Mouse (Mus musculus) CD8-positive naive resting alpha-beta T cell, adult 2 months (primary cell): ENCODE measurements around the gene Sipa1.
A peak's percentile ranks its signal among the peaks of the same experiment; 100 is the strongest.

Experiments
- DNase-seq, 2 experiments: peaks; one replicate each; pipeline ENCODE4 v3.0.0; 2022; ENCODE audit warnings: low read depth in 2 of 2, low spot score in 2 of 2

Gene Sipa1

GRCm38 (mm10) chr19:5646731-5647330 lies 16.7 kb downstream of the Sipa1 start:
- no peak for DNase-seq

DNA sequence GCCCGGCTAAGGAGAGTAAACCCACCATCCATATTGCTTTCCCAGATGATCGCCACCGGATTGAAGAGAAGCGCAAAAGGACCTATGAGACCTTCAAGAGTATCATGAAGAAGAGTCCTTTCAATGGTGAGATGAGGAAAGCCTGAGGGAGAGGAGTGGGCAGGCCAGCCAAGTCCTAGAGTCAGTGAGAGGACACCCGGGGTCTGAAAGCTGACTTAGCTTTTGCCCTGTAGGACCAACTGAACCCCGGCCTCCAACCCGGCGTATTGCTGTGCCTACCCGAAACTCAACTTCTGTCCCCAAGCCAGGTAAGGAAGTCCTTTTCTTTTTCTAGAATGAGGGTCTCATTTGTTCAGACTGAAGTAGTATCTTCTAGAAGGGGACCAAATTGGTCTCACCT lies 18.2 kb downstream of the Sipa1 start:
- no peak for DNase-seq

DNA sequence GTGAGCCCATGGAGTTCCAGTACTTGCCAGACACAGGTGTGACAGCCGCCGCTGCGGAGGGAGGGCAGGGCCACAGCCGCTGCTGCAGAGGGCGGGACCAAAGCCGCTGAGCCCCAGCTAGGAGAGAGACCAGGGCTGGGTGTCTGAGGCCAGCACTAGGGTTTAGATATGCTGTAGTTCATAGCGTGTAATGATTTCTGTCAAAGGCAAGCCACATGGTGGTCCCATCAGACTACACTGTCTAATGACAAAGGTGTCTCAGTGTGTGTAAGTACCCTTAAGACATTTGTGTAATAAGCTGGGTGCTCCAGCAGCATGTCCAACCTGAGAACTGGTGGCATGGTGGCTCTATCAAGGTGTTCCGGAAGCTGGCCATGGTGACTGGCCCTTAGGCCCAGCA lies 21.9 kb downstream of the Sipa1 start:
- no peak for DNase-seq

GRCm38 (mm10) chr19:5641021-5641420 lies 22.5 kb downstream of the Sipa1 start:
- no peak for DNase-seq

- DNase-seq: no peak
These were observed 23.2 kb downstream of the Sipa1 start for GRCm38 (mm10) chr19:5640339-5640738.

GRCm38 (mm10) chr19:5638416-5639005 lies 25.0 kb downstream of the Sipa1 start:
- no peak for DNase-seq

DNA sequence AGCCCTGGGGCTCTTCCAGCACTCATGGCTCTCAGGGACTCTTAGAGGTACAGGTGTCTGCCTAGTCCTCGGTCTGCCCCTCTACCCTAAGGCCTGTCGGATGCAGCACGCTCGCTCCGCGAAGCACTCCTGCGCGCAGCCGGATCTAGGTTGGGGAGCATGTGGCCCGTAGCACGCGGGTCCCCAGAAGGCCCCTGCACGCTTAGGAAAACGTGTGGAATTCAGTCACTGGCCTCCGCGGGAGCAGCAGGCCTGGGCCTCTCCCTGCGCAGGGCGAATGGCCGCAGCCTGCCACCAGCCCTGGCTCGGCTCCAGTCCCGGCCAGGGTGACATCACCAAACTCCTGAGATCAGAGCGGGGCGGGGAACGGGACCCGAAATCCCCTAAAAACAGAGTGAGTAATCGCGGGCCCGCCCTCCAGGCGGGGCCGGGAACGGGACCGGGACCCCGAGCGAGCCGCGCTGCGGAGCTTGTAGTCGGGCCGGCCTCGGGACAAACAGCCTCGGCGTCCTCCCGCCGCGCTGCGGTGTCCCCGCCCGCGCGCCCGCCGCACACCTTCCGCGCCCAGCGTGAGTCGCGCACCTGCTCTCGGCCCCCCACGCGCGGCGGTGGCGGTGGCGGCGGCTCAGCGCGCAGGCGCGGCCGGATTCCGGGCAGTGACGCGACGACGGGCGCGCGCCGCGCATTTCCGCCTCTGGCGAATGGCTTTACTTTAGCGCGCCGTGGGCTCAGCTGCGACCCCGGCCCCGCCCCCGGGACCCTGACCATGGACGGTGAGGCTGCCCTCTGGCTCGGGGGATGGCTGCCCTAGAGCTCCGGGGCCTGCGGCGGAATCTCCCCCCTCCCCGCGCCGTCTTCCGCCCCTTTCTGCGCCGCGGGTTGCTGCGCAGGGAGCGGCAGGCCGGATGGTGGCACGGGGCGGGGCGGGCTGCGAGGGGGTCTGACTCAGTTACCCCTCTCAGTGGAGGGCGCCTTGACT lies 26.1 kb downstream of the Sipa1 start, which contains the start of gene Rela:
Gene Rela, plus strand, starts transcription at position 415 of the 979 bp plus-strand sequence.
- DNase-seq: peak; percentile 78 to 83

DNA sequence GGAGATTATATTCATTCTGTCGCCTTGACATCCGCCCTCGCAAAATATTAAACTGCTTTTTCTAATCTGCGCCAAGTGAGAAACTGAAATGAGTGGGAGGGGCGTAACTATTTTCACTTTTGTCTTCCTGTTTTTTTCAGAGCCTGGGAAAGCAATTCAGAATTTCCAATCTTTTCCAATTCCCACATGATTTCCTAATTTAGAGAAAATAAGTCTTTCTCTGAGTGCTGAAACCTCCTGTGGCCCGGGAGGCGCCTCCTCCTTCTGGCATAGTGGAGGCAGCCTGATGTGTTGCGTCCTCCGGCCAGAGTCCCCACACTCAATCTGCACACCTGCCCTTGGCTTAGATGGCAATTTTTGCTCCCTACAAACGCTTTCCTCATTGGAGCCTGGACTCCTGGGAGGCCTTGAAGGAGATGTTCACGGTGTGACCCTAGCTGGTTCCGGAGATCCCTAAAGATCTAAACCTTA lies 26.9 kb downstream of the Sipa1 start:
- no peak for DNase-seq

DNA sequence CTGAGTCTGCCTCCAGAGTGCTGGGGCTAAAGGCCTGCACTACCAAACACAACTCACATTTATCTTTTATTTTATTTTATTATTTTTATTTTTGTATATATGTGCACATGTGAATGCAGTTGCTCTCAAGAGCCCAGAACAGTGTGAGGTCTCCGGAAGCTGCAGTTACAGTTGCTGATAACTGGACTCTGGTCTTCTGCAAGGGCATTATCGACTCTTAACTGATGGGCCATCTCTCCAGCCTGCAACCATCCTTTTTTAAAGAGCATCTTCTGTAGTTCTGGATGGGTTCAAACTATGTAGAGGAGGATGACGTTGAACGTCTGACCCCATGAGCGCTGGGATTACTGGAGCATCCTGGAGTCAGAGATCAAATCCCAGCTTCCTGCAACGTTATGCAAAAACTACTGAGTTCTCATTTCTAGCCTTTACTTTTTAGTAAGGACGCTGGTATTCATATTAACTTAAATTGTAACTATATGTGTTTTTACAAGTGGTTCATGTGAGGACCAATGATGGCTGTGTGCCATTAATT lies 27.4 kb downstream of the Sipa1 start:
- DNase-seq: no peak

DNA sequence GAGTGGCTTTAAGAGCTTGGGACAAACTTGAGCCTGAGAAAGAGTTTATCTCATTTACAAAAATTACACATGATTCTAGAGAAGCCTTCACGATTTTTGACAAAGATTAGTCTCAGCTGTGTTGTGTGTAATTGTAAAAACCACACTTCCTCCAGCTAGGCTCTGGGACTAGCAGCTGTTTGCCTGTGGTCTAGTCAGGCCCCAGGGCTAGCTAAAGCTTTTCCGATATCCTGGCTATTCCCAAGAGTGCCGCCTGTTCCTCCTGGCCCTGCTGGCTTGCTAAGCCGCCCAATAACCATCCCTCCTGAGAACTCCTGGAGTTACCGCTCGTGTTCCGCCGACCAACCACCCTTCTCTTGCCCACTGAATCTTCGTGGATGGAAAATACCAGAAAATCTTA lies 31.4 kb downstream of the Sipa1 start:
- DNase-seq: no peak

GRCm38 (mm10) chr19:5629907-5630306 lies 33.6 kb downstream of the Sipa1 start:
- no peak for DNase-seq

GRCm38 (mm10) chr19:5625311-5625710 lies 38.2 kb downstream of the Sipa1 start:
- DNase-seq: no peak

DNA sequence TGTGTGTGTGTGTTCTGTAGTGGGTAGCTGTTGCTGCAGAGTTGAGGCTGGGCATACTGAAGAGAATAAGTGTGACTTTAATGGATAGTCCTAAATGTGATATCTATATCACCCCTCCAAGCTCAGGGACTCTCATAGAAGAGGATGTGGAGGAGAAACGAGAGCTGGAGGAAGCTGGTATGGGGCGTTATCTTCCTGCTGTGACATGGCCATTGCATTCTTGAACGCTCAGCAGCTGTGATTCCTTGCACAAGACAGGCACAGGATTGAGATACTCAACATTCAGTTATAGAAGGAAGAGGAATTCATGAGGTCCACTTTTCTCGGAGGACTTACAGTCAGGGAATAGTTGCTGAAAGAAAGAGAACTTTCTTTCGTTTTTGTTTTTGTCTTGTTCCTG lies 41.6 kb downstream of the Sipa1 start:
- DNase-seq: no peak

GRCm38 (mm10) chr19:5620007-5620406 lies 43.5 kb downstream of the Sipa1 start:
- DNase-seq: no peak

GRCm38 (mm10) chr19:5614953-5615352 lies 48.6 kb downstream of the Sipa1 start:
- DNase-seq: no peak

DNA sequence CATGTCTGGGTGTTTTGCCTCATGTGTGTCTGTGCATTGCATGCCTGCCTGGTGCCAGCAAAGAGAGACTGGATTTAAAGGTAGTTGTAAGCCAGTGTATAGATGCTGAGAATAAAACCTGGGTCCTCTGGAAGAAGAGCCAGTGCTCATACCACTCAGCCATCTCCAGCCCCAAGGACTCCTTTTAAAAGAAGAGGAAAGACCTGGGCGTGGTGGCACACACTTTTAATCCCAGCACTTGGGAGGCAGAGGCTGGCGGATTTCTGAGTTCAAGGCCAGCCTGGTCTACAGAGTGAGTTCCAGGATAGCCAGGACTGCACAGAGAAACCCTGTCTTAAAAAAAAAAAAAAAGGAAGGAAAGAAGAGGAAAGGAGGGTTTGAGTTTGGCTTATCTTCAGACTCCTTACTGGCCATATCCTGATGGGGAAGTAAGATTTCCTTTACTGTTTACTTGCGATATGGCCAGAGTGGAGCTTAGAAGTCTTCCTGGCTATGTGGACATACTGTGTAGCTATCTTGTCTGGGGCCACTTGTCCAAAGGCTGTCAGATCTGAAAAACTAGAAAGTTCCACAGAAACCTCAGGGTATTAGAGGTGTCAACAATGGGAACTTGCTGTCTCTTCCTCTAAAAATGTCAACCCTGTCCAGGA lies 50.6 kb downstream of the Sipa1 start:
- DNase-seq: no peak

GRCm38 (mm10) chr19:5611973-5612372 lies 51.5 kb downstream of the Sipa1 start:
- DNase-seq: peak in 1 of 2 experiments; percentile 30

DNA sequence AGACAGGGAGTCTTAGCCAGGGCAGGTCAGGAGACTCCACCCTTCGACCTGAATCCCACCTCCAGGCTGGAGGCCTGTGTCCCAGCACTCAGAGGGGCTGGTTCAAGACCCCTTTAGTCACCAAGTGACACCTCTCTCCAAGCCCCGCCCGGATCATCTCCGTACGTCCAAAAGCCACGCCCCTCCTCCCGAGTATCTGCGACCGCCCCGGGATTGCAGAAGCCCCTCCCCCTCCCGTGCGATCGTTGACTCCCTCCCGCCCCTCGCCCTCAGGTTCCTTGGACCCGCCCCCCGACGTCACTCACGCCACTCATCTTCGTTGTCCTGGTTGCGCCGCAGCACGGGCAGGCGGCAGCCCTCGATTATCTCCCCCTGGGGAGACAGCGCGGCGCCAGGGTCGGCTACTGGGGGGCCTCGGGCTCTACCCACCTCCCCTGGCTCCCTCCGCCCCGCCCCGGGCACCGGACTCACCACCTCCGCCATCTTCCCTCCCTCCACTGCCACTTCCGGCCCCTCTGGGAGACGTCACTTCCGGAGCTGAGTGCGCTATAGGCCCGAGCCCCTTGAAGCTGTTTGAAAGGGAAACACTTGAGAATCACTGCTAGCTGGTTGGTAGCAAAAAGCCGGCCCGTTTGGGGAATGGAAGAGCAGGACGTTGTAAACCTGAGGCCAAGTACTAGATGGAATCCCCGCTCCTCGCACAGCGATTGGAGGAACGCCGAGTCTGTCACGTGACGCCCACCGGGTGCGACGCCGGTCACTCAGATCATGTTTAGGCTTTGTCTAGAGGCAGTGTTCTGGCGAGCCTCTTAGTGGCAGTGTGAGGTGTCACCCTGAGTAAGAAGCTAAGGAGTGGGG lies 53.7 kb downstream of the Sipa1 start, which contains the start of gene Kat5:
Gene Kat5, minus strand, starts transcription at position 691 of the 858 bp plus-strand sequence.
- DNase-seq: peak; percentile 87 to 91

- no peak for DNase-seq
These were observed 54.3 kb downstream of the Sipa1 start for GRCm38 (mm10) chr19:5609171-5609546.

GRCm38 (mm10) chr19:5608707-5609106 lies 54.8 kb downstream of the Sipa1 start:
- no peak for DNase-seq
